Mouse (Mus musculus) stomach, embryonic 16.5 days (tissue): Measurements from ENCODE around the gene Baz2b. TPM values are rescaled to one million over a fixed set of nuclear protein-coding genes. Genes with fewer than 3 reads are reported as not detected.

Experiments
- ATAC-seq: fragments of 200-750 bp; cut with Nextera tagmentation; 2 replicates; pipeline ENCODE4 v1.8.0; 2017; ENCODE audit warnings: moderate number of reproducible peaks, moderate TSS enrichment; ENCODE audit not compliant: insufficient read depth, low FRiP score
- H3K27ac ChIP-seq: fragments of 300-500 bp; sonication (generic); 2 replicates; pipeline ENCODE4 v1.5.1; 2014; ENCODE audit warnings: low read length
- H3K27me3 ChIP-seq: fragments of 300-500 bp; sonication (generic); 2 replicates; pipeline ENCODE4 v1.6.1; 2014; ENCODE audit warnings: low read length, control low read depth, mixed read lengths; ENCODE audit not compliant: control insufficient read depth, insufficient read depth
- H3K36me3 ChIP-seq: fragments of 300-500 bp; sonication (generic); 2 replicates; pipeline ENCODE4 v1.6.1; 2014; ENCODE audit warnings: low read length; ENCODE audit not compliant: control insufficient read depth, insufficient read depth
- H3K4me1 ChIP-seq: fragments of 300-500 bp; sonication (generic); 2 replicates; pipeline ENCODE4 v1.6.1; 2014; ENCODE audit warnings: low read length, control low read depth, mixed read lengths; ENCODE audit not compliant: control insufficient read depth, insufficient read depth
- H3K4me2 ChIP-seq: fragments of 300-500 bp; sonication (generic); 2 replicates; pipeline ENCODE4 v1.6.1; 2014; ENCODE audit warnings: low read depth, low read length, mixed read lengths
- H3K4me3 ChIP-seq: fragments of 300-500 bp; sonication (generic); replicated peaks from 2 replicates; pipeline ENCODE4 v1.5.1; 2014; ENCODE audit warnings: mild to moderate bottlenecking, low read length
- H3K9ac ChIP-seq: fragments of 300-500 bp; sonication (generic); 2 replicates; pipeline ENCODE4 v1.6.1; 2014; ENCODE audit warnings: low read length
- H3K9me3 ChIP-seq: fragments of 300-500 bp; sonication (generic); replicated peaks from 2 replicates; pipeline ENCODE4 v1.6.1; 2016; ENCODE audit warnings: low read length, control low read depth; ENCODE audit not compliant: control insufficient read depth
- WGBS: fragments of 180-500 bp; shearing (Covaris S2); extraction: QIAGEN DNeasy Blood & Tissue Kit; methylation state at CpG from one replicate; pipeline ENCODE4 v1.1.7; 2014; 5-methylcytosine and 5-hydroxymethylcytosine counted together
- polyA plus RNA-seq: library from polyadenylated mRNA; unstranded; fragments of >200 nt; fragmentation: Nextera tagmentation; extraction: Ambion mirVana; gene quantifications from 2 replicates; pipeline ENCODE4 v1.2.1, GENCODE M21; 2015

Baz2b gene
- polyA plus RNA-seq, 1 experiment from 2014 or later, result 49.2 TPM

DNA sequence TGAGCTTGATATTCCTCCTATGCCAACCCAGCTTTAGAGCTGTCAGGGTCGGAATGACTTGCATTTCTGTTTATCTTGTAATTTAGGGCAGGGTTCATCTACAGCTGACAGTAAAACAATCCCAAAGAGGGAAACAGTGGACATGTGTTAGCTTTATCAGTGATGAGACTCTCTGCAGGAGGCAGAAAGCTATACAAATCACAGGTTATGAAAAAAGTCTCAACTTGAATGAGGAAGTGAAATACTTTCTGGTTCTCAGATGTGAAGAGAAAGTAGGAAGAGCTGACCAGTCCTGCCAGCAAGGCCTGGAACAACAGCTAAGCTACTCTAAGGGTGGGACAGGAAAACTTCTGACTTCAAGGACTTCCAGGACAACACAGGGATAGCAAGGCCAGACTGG, 163.6 kb downstream of the Baz2b start:
- Histone ChIP-seq H3K4me1 (peaks cover 7% of the 10 kb centered on the region), H3K9ac (no peak overlapping the region), H3K27ac (peak overlapping the region; percentile 33; the same call in 1 of the 2 replicates), H3K4me2 (no peak overlapping the region), H3K9me3 (no peaks in the 10 kb centered on the region), H3K36me3 (no peaks in the 10 kb centered on the region), H3K27me3 (no peaks in the 10 kb centered on the region), H3K4me3 (no peak overlapping the region)
- no peak for ATAC-seq
- WGBS, result 23% methylated on average over 1 of the region's 1 CpGs

DNA sequence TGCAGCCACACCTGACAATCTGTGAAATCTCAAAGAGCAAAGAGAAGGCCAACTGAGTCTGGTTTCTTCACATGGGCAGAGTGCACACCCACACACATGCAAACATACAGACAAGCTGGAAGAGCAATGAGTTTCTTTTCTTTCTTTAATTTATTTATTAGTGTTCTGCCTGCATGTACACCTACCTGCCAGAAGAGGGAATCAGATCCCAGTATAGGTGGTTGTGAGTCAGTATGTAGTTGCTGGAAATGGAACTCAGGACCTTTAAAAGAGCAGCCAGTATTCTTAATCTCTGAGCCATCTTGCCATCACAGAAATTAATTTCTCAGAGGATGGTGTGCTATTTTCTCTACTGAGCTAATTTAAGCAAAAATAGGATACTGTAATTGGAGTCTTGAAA, 164.7 kb downstream of the Baz2b start:
- Histone ChIP-seq H3K27me3 (no peaks in the 10 kb centered on the region), H3K4me3 (no peak overlapping the region), H3K9me3 (no peaks in the 10 kb centered on the region), H3K4me1 (peaks cover 7% of the 10 kb centered on the region; the same call in 1 of the 2 replicates), H3K4me2 (no peak overlapping the region), H3K27ac (no peak overlapping the region), H3K36me3 (no peaks in the 10 kb centered on the region), H3K9ac (no peak overlapping the region)
- ATAC-seq, result no peak

DNA sequence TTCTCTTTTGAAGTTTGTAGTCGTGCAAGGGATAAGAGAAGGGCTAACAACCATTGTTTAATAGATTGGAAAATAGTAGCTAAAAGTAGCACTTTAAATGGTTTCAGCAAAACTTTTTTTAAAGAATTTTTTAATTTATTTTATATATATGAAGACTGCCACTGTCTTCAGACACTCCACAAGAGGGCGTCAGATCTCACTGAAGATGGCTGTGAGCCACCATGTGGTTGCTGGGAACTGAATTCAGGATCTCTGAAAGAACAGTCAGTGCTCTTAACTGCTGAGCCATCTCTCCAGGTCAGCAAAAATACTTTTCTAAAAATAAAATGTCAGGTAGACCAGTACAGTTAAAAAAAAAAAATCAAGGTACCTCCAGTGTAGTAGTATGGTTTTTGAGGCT, 165.1 kb downstream of the Baz2b start:
- no peak overlapping the region for H3K9ac ChIP-seq
- H3K27ac ChIP-seq, result no peak overlapping the region
- H3K27me3 ChIP-seq, result no peaks in the 10 kb centered on the region
- H3K9me3 ChIP-seq, result no peaks in the 10 kb centered on the region
- ATAC-seq, result no peak
- H3K4me3 ChIP-seq, result no peak overlapping the region
- no peak overlapping the region for H3K4me2 ChIP-seq
- H3K4me1 ChIP-seq, result peaks cover 7% of the 10 kb centered on the region; the same call in 1 of the 2 replicates
- WGBS, result 75% methylated on average over 2 of the region's 2 CpGs
- H3K36me3 ChIP-seq, result no peaks in the 10 kb centered on the region

DNA sequence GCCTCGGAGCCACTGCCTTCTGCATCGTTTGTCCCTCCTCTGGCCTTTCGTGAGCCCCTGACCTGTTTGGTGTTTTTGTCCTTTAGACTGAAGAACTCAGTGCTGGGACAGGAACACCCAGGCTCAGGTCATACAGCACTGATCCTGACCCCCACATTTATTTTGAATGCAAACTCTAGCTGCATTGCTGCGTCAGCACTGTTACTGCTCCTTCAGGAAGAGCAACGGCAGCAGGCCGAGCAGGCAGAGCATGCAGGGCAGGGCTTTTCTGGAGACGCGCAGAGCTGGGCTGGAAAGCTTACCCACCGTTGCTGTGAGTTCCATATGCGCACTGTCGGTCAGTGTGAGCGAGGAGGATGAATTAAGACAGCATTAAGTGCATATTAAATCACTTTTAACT, 166.9 kb downstream of the Baz2b start:
- ATAC-seq, result no peak
- Histone ChIP-seq H3K9ac (0 out of 2 replicates have a peak overlapping the region, but pooled peaks have one; percentile 7), H3K27ac (no peak overlapping the region), H3K9me3 (no peaks in the 10 kb centered on the region), H3K27me3 (no peaks in the 10 kb centered on the region), H3K4me1 (peaks cover 7% of the 10 kb centered on the region; the same call in 1 of the 2 replicates), H3K4me3 (no peak overlapping the region), H3K4me2 (no peak overlapping the region), H3K36me3 (no peaks in the 10 kb centered on the region)
- WGBS, result 61% methylated on average over 12 of the region's 12 CpGs

DNA sequence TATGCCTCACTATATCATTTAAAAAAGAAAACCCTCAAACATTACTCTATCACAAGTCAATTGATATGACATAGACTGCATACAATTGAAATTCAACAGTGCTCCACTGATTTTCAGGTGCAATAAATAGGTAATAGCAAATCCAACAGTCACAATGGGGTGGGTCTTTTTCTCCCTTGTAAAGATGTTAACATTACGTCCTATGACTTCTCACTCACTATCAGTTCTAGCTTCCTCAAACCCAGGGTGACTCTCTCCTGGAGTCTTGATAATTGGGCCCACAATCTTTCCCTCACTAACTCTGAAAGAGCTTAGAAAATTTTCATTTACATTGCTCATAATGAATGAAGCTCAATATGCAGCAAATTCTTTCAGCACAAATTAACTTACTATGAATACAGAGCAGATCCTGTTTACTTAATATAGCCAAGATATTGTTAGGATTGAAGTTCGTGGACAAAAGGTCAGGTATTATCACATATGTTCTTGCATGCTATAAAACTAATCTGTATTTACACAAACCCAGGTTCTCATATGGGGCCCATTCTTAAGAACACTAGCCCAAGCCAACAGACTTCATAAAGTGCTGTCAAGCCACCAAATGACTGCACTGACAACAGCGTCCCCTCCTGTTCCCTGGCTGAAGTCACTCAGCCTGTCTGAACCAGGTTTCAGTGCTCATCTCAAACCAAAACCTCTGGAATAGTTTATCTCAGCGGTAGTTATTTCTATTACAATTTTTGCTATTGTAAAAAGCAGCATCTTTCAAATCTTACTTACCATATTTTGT, 168.0 kb downstream of the Baz2b start:
- ATAC-seq, result no peak
- 72% methylated on average over 4 of the region's 4 CpGs for WGBS
- no peaks in the 10 kb centered on the region for H3K9me3 ChIP-seq
- no peaks in the 10 kb centered on the region for H3K36me3 ChIP-seq
- no peak overlapping the region for H3K9ac ChIP-seq
- H3K27ac ChIP-seq, result no peak overlapping the region
- H3K4me3 ChIP-seq, result no peak overlapping the region
- no peaks in the 10 kb centered on the region for H3K27me3 ChIP-seq
- H3K4me1 ChIP-seq, result peaks cover 7% of the 10 kb centered on the region; the same call in 1 of the 2 replicates
- no peak overlapping the region for H3K4me2 ChIP-seq

DNA sequence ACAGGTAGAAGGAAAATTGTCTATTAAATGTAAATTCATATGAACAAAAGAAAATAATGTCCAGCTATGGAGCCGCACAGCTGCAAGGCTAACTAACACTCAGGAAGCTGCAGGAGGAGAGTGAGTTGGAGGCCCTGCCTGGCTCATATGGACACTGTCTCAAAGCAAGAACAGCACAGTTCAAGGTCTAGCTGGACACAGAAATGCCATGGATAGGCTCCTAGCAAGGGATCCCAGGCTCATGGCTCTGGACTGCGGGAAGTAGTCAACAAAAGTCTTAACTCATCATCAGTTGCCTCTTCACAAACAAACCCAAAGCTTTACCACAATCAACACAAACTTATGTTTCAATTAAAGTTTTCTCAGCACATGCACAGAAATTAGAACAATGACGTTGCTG, 169.5 kb downstream of the Baz2b start:
- Histone ChIP-seq H3K36me3 (no peaks in the 10 kb centered on the region), H3K9ac (no peak overlapping the region), H3K4me1 (peaks cover 7% of the 10 kb centered on the region; the same call in 1 of the 2 replicates), H3K4me3 (no peak overlapping the region), H3K27ac (no peak overlapping the region), H3K27me3 (no peaks in the 10 kb centered on the region), H3K9me3 (no peaks in the 10 kb centered on the region), H3K4me2 (no peak overlapping the region)
- 82% methylated on average over 3 of the region's 3 CpGs for WGBS
- ATAC-seq, result no peak

DNA sequence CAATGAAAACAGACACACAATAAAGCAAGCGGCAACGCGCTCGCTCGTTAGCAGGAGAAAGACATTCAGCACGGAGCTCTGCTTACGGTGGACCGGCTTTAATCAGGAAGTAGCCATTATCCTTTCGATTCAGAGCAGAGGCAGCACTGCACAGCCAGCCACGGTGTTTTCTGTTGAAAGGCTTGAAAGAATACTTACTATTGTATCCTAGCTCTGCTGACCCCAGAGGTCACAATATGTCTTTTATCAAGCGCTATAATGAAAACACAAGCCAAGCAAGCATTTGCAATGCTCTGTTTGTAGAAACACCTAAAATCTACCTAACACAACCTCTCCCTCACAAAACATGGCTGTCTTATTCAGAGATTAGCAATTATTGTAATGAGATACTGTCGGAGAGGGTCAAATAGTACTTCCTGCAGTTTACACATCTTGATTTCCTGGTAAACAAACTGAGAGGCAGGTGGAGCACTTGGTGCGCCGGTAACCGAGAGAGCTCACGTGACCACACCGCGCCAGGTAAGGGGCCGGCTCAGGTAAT, 172.6 kb downstream of the Baz2b start:
- 15% methylated on average over 19 of the region's 19 CpGs for WGBS

DNA sequence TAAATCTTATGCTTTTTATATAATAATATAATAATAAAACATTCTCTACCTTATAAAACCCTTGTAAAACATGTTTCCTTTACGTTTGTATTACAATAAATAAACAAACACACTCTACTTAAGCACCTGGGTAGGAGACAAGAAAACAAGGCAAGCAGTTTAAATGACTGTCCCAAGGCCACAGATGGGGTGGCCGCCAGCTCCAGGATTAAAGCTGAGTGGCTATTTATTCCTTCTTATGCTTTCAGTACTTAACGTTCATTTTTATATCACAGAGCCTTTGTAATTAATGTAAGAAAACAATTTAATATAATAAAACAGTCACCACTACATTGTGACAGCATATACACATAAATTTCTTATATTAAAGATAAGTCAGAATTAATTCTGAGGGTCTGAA, 173.3 kb downstream of the Baz2b start:
- 66% methylated on average over 3 of the region's 3 CpGs for WGBS
- peak overlapping the region; percentile 58 for H3K4me2 ChIP-seq
- H3K9ac ChIP-seq, result no peak overlapping the region
- H3K27ac ChIP-seq, result no peak overlapping the region
- no peaks in the 10 kb centered on the region for H3K27me3 ChIP-seq
- no peak for ATAC-seq
- no peak overlapping the region; the same call in 1 of the 2 replicates for H3K4me3 ChIP-seq
- no peaks in the 10 kb centered on the region for H3K9me3 ChIP-seq
- no peaks in the 10 kb centered on the region for H3K36me3 ChIP-seq
- H3K4me1 ChIP-seq, result no peaks in the 10 kb centered on the region

More for the DNA sequence above, 172.6 kb downstream of the Baz2b start:
- H3K9me3 ChIP-seq, result no peaks in the 10 kb centered on the region
- peaks cover 3% of the 10 kb centered on the region; the same call in 1 of the 2 replicates for H3K4me1 ChIP-seq
- H3K4me3 ChIP-seq, result peak overlapping the region; percentile 49
- peak overlapping the region; percentile 78 for H3K27ac ChIP-seq
- H3K4me2 ChIP-seq, result peak overlapping the region; percentile 58
- peak; percentile 64; the same call in 1 of the 2 replicates for ATAC-seq
- H3K9ac ChIP-seq, result peak overlapping the region; percentile 62
- no peaks in the 10 kb centered on the region for H3K27me3 ChIP-seq
- H3K36me3 ChIP-seq, result no peaks in the 10 kb centered on the region

DNA sequence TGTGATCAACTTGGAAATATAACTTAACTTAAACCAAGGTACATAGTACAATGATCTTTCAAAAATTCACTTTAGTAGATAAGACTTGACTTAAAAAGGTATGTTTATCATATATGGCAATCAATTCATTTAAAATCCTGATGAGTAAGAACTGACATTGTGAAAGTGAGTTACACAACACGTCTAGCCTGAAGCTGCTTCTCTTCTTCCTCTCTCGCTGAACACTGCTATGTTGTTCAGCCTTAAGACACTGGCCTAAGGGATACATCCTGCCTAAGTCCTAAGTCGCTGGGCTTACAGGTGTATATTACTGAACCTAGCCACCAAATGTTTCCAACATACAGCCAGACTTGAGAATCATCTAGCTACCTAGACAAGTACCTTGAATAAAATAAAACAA, 178.6 kb downstream of the Baz2b start:
- no peaks in the 10 kb centered on the region for H3K4me1 ChIP-seq
- H3K9me3 ChIP-seq, result no peaks in the 10 kb centered on the region
- H3K4me3 ChIP-seq, result no peak overlapping the region
- 84% methylated on average over 3 of the region's 3 CpGs for WGBS
- no peak overlapping the region for H3K27ac ChIP-seq
- H3K36me3 ChIP-seq, result no peaks in the 10 kb centered on the region
- H3K27me3 ChIP-seq, result no peaks in the 10 kb centered on the region
- H3K9ac ChIP-seq, result no peak overlapping the region
- H3K4me2 ChIP-seq, result no peak overlapping the region
- ATAC-seq, result no peak
